Mouse (Mus musculus): ENCODE measurements around the gene Mnd1. TPM values are rescaled to one million over a fixed set of nuclear protein-coding genes. Genes with fewer than 3 reads are reported as not detected.

Mnd1 gene
- polyA plus RNA-seq, 1 experiment from 2014 or later = 1.6 TPM

Other genes starting within 250 kb of the Mnd1 start
- 70.7 and 72.8 TPM in 2 replicates for gene Tmem131l, start 115.6 kb downstream of the Mnd1 start, polyA plus RNA-seq (2015; fragmentation: Nextera tagmentation; extraction: Ambion mirVana)
- gene Gm6525, start 18.3 kb upstream of the Mnd1 start, polyA plus RNA-seq (2015; fragmentation: Nextera tagmentation; extraction: Ambion mirVana) = 2.0 and 2.5 TPM in 2 replicates
- 158 and 159 TPM in 2 replicates for gene Trim2, start 151.1 kb upstream of the Mnd1 start, polyA plus RNA-seq (2015; fragmentation: Nextera tagmentation; extraction: Ambion mirVana)